Mouse (Mus musculus) liver, embryonic 14.5 days (tissue): ENCODE measurements around the gene Topors.

ENCODE experiments used
- CTCF ChIP-seq: IDR thresholded peaks from 2 replicates; pipeline ENCODE4 v1.5.1; 2016; ENCODE audit warnings: antibody characterized with exemption, low read depth, control low read depth
- EP300 ChIP-seq: IDR thresholded peaks from 2 replicates; pipeline ENCODE4 v1.6.1; 2016; ENCODE audit warnings: antibody characterized with exemption, low read depth

GRCm38 (mm10) chr4:40287415-40287814, 17.8 kb upstream of the Topors start:
- TF ChIP-seq CTCF (no peak), EP300 (no peak)
